ENCODE assay signal across 21 mouse cellular contexts in genomic region chr6:142987616-142988015, GRCm38 (mm10).
"Had no signal": no experiment of that assay in that cellular context is flagged by ENCODE, and none has a peak within 500 bp of the region (broad histone marks: within the 10 kb centered on the region; RNA-seq: fewer than 3 reads in every experiment).

No protein-coding gene starts in this region.

- H3K27ac ChIP-seq: kidney, postnatal 0 days; left cerebral cortex, adult 2 months; limb, embryonic 13.5 days; liver, embryonic 12.5 days; liver, embryonic 15.5 days; lung, embryonic 15.5 days; midbrain, embryonic 10.5 days; neural tube, embryonic 12.5 days had no signal

- H3K4me2 ChIP-seq: limb, embryonic 13.5 days; liver, embryonic 12.5 days; liver, embryonic 15.5 days; lung, embryonic 15.5 days; neural tube, embryonic 12.5 days had no signal

- H3K4me1 ChIP-seq: liver, embryonic 12.5 days; liver, embryonic 15.5 days; lung, embryonic 15.5 days; neural tube, embryonic 12.5 days had no signal

- ATAC-seq: liver, embryonic 12.5 days had no signal

- H3K27me3 ChIP-seq: limb, embryonic 13.5 days; liver, embryonic 12.5 days; liver, embryonic 15.5 days; lung, embryonic 15.5 days; neural tube, embryonic 12.5 days had no signal

- H3K9me3 ChIP-seq: limb, embryonic 13.5 days; liver, embryonic 12.5 days; liver, embryonic 15.5 days; lung, embryonic 15.5 days; midbrain, embryonic 10.5 days; neural tube, embryonic 12.5 days had no signal

- H3K36me3 ChIP-seq: limb, embryonic 13.5 days; liver, embryonic 12.5 days; liver, embryonic 15.5 days; lung, embryonic 15.5 days; midbrain, embryonic 10.5 days; neural tube, embryonic 12.5 days had no signal

- H3K9ac ChIP-seq: limb, embryonic 13.5 days; liver, embryonic 12.5 days; liver, embryonic 15.5 days; lung, embryonic 15.5 days; neural tube, embryonic 12.5 days had no signal

- H3K4me3 ChIP-seq: left cerebral cortex, adult 2 months; limb, embryonic 13.5 days; liver, embryonic 12.5 days; liver, embryonic 15.5 days; lung, embryonic 15.5 days; megakaryocyte, embryonic 14.5 days; midbrain, embryonic 10.5 days; neural tube, embryonic 12.5 days had no signal

- DNase-seq: kidney, adult 2 months; kidney, postnatal 25 days; layer of hippocampus, postnatal 36 days; left cerebral cortex, postnatal 4 days; liver; lung, adult 18-20 months; lung, postnatal 10 days; lung, postnatal 36 days; midbrain, embryonic 14.5 days; retina, postnatal 1 day; right cerebral cortex, postnatal 25 days; thymus, postnatal 25 days had no signal
